Mouse (Mus musculus): Measurements from ENCODE around the gene Glra1. TPM values are rescaled to one million over a fixed set of nuclear protein-coding genes. Genes with fewer than 3 reads are reported as not detected.
"Not testable (repeated sequence)": the region's sequence is repeated elsewhere in the genome, so short reads cannot be mapped to it uniquely, and the experiment has no call there.

Glra1 gene
- polyA plus RNA-seq (2016; fragmentation: Nextera tagmentation; extraction: Ambion mirVana), result not detected in 2 replicates

DNA sequence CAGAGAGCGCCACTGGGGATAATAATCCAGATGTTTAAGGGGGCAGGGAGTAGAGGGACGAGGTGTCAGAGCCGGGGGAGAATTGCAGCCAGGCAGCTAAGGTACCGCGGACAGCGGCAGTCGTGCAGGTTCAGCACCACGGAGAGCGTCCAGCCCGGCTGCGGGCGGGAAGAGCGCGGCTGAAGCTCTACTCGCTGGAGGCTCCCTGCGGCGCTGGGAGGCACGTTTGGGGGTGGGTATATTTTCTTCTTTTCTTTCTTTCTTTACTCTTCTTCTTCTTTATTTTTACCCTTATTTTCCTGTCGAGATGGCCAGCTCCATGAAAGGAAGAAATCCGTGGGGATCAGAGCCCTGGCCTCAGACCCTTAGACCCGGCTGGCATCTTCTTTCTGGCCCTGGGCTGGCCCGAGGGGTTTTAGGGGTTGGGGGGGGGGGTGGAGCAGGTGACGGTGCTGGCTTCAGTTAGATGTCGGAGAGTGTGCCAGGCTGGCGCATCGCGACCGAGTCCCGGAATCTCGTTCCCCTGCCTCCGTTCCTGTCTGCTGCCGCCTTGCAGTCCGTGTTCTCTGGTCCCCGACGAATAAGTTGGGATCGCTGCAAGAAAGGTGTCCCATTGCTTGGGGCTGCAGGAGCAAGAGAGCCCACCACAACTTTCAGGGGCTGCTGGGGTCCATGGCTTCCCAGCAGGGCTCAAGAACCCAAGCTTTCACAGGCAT lies at the start of gene Glra1:
TSS of gene Glra1 (minus strand) at position 391 of the 716 bp plus-strand sequence.
- Histone ChIP-seq H3K27ac (no peak within 1 kb of the TSS), H3K27me3 (replicated peaks) (peaks cover 41% of the 10 kb centered on the region), H3K9ac (no peak within 1 kb of the TSS), H3K4me3 (no peak within 1 kb of the TSS), H3K4me1 (no peaks in the 10 kb centered on the region), H3K4me2 (no peak within 1 kb of the TSS), H3K9me3 (replicated peaks) (no peaks in the 10 kb centered on the region), H3K36me3 (no peaks in the 10 kb centered on the region)
- 3% methylated on average over 36 of the region's 36 CpGs for WGBS (ENCODE audit: insufficient replicate concordance)
- ATAC-seq, result no peak

DNA sequence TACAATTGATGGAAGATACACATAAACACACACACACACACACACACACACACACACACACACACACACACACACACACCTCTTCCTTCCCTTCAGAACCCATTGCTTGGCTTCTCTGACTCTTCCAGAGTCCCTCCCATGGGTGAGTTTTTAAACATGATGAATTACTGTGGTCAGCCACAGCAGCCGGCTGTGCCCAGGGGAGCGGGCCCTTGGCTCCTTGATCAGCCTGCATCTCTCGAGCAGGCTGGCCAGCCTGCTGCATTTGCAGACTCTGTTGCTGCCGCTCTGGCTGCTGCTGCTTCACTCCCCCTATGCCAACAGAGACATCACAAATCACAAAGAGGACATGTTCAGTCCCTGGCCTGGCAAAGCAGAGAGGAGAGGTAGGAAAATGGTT lies 29.0 kb upstream of the Glra1 start:
- Histone ChIP-seq H3K4me2 (no peak overlapping the region), H3K9ac (no peak overlapping the region), H3K4me1 (no peaks in the 10 kb centered on the region), H3K27ac (no peak overlapping the region), H3K36me3 (no peaks in the 10 kb centered on the region), H3K9me3 (replicated peaks) (no peaks in the 10 kb centered on the region), H3K4me3 (no peak overlapping the region), H3K27me3 (replicated peaks) (no peaks in the 10 kb centered on the region)
- 27% methylated on average over 4 of the region's 4 CpGs for WGBS (ENCODE audit: insufficient replicate concordance)
- ATAC-seq, result no peak

DNA sequence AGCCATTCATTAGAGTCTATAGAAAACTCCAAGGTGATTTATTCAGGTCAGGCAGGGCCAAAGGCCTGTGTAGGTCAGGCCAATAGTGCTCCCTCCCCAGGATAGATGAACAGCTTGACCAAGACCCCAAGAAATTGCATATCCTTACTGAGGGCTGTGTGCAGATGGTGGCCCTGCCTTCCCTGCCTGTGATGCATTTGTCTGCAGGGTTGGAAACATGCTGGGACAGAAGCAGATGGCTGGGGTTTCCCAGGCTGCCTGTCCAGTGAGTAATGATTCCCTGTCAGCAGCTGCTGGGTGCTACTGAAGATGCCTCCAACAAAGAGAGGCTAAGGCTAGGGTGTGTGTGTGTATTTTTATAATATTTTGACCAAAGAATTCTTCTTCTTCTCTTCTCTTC lies 25.9 kb upstream of the Glra1 start:
- Histone ChIP-seq H3K9ac (no peak overlapping the region), H3K36me3 (no peaks in the 10 kb centered on the region)

DNA sequence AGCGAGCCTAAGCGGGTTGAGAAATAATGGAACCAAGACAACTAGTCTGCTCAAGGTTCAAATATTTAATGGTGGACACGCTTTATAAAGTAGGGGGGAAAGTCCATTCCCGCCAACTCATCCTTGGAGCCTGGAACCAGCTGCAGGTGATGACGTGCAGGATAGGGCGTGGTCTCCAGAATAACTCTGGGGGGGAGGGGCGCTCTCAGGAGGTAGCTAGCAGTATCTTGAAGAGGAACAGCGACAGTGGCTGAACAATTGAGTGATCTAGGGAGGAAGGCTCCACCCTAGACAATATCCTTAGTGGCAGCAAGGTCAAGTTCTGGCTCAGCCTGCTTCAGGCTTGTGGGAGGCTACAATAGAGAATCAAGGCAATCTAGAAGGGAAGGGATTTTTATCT lies 6.6 kb upstream of the Glra1 start:
- H3K4me1 ChIP-seq; H3K4me2 ChIP-seq; H3K4me3 ChIP-seq; H3K27me3 ChIP-seq (replicated peaks); H3K9ac ChIP-seq; H3K27ac ChIP-seq; H3K36me3 ChIP-seq; H3K9me3 ChIP-seq (replicated peaks); ATAC-seq: not testable (repeated sequence)
- 47% methylated on average over 8 of the region's 8 CpGs for WGBS (ENCODE audit: insufficient replicate concordance)

More for the DNA sequence above, 25.9 kb upstream of the Glra1 start:
- no peaks in the 10 kb centered on the region for H3K4me1 ChIP-seq
- no peak overlapping the region for H3K4me2 ChIP-seq
- no peak overlapping the region for H3K27ac ChIP-seq
- H3K9me3 ChIP-seq (replicated peaks), result no peaks in the 10 kb centered on the region
- H3K27me3 ChIP-seq (replicated peaks), result no peaks in the 10 kb centered on the region
- ATAC-seq, result no peak
- no peak overlapping the region for H3K4me3 ChIP-seq

DNA sequence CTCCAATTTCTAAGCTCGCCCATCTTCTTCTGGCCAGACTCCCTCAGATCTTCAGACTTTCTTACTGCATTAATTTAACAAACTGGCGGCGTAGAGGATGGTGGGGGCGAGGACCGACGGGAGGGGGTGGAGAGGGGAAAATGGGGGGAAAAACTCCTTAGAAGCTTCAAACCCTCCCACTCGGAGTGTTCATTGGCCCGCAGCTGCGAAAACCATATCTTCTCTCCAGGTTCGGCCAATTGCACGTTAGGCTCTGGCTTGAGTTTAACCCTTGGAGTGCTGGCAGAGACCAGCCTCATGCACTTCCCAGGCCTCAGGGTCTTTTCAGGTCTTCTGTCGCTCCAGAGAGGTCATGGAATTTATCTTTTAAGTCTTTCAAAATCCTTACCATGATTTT lies 524 bp upstream of the Glra1 start:
- no peak overlapping the region for H3K9ac ChIP-seq
- no peak overlapping the region for H3K27ac ChIP-seq
- peaks cover 41% of the 10 kb centered on the region for H3K27me3 ChIP-seq (replicated peaks)
- no peak overlapping the region for H3K4me3 ChIP-seq
- no peaks in the 10 kb centered on the region for H3K9me3 ChIP-seq (replicated peaks)
- H3K4me2 ChIP-seq, result no peak overlapping the region
- H3K4me1 ChIP-seq, result no peaks in the 10 kb centered on the region
- no peak for ATAC-seq
- 7% methylated on average over 12 of the region's 12 CpGs for WGBS (ENCODE audit: insufficient replicate concordance)
- no peaks in the 10 kb centered on the region for H3K36me3 ChIP-seq

DNA sequence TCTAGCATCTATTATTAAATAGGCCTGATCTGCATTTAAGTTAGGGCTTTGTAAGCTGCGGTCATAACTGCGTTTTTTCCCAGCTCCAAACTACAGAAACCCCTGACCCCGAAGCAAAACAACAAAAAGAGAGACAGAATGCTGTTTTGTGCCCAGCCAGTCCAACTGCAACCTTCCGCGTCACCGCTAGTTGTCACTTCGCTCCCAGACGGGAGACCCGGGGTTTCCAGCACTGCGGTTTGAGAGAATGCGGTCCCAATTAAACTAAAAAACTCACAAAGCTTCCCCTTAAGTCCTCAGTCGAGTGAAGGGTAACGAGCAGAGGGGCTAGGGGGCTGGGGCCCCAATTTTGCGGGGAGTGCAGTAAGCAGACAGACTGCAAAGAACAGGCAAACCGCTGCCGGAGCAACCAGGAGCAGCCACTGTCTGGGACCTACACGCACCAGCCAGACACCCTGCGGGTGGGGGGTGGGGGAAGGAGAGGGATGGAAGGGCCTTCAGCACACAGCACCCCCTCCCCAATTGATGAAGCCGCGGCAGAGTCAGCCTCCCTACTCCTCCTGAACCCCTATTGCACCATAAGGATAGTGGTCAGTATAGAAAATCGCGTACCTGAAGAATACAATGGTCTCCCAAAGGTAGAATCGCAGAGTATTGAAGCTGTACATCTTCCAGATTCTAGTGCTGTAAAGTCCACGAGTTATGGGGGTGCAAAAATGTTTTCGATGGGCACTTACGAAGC lies 761 bp downstream of the Glra1 start:
- H3K4me3 ChIP-seq, result no peak overlapping the region
- no peak overlapping the region for H3K9ac ChIP-seq

DNA sequence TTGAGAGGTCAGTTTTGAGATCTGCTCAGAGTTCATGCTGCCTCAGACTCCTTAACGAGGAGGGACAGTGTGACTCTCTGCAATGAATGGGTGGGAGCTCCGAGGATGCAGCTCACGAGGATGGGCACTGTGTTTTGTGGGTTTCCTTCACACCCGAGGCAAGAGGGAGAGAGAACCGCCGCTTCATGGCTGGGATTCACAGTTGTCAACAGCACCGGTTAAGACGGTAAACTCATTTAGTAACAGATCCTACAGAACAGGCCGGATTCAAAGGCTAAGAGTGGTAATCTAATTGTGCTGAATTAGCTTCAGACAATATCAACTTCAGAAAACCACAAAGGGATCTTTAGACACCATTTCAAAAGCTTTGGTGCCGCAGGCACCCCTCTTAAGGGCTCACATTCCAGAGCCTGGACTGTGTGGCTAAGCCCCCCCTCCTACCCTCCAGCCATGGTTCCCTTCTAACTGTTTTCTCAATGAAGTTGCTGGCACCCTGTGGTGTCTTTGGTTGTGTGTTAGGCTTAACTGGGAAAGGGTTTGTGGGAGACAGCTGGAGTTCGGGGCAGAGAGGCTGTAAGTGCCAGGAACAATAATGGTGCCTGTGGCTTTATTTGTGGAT lies 6.4 kb downstream of the Glra1 start:
- Histone ChIP-seq H3K9me3 (replicated peaks) (no peaks in the 10 kb centered on the region), H3K9ac (no peak overlapping the region), H3K4me3 (no peak overlapping the region), H3K4me2 (no peak overlapping the region), H3K27me3 (replicated peaks) (peaks cover 6% of the 10 kb centered on the region; the same call in 1 of the 2 replicates), H3K4me1 (no peaks in the 10 kb centered on the region), H3K36me3 (no peaks in the 10 kb centered on the region), H3K27ac (no peak overlapping the region)
- 14% methylated on average over 11 of the region's 11 CpGs for WGBS (ENCODE audit: insufficient replicate concordance)
- ATAC-seq, result no peak

More for the DNA sequence above, 761 bp downstream of the Glra1 start:
- Histone ChIP-seq H3K36me3 (no peaks in the 10 kb centered on the region), H3K27ac (no peak overlapping the region), H3K27me3 (replicated peaks) (peaks cover 41% of the 10 kb centered on the region), H3K9me3 (replicated peaks) (no peaks in the 10 kb centered on the region), H3K4me1 (no peaks in the 10 kb centered on the region), H3K4me2 (no peak overlapping the region)
- 7% methylated on average over 26 of the region's 26 CpGs for WGBS (ENCODE audit: insufficient replicate concordance)
- ATAC-seq, result no peak

DNA sequence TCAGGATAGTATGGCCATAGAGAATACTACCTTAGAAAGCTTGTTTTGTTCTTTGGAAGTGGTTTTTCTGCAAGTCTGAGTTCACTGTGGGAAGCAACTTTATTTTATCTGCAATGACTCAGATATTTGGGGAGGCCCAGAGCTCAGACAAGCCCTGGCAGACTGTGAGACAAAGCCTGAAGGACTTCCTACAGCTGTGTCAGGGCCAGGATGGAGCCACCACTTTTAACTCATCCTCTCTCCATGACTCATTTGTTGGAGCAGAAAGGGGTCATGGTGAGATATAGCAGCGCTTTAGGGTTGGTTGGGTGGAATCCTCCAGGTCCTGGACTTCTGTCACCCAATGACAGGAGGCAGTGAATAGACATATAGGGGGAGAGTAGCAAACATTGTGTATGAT lies 12.3 kb downstream of the Glra1 start:
- Histone ChIP-seq H3K4me3 (no peak overlapping the region), H3K9me3 (replicated peaks) (no peaks in the 10 kb centered on the region), H3K4me2 (no peak overlapping the region), H3K4me1 (no peaks in the 10 kb centered on the region), H3K27me3 (replicated peaks) (no peaks in the 10 kb centered on the region), H3K27ac (no peak overlapping the region), H3K9ac (no peak overlapping the region), H3K36me3 (no peaks in the 10 kb centered on the region)
- WGBS (ENCODE audit: insufficient replicate concordance), result 62% methylated on average over 1 of the region's 1 CpGs
- ATAC-seq, result no peak

DNA sequence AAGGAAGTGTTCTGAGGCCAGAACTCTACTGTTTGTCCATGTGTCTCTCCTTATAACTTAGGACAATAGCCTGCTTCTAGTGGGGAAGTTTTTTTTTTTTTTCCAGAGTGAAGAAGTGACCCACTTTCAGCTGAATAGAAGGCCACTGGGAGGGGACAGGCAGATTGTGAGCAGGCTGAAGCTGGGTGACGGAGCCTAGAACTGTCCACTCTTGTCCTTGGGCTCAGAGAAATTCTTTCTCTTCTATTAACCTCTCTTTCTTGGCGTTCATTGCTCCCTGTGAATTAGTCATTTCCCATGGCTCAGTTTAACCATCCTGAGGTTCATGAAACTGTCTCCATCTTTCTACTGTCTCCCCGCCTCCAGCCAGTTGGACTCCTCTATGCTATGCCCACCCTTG lies 13.6 kb downstream of the Glra1 start:
- 56% methylated on average over 3 of the region's 3 CpGs for WGBS (ENCODE audit: insufficient replicate concordance)
- no peaks in the 10 kb centered on the region for H3K4me1 ChIP-seq
- ATAC-seq, result no peak

DNA sequence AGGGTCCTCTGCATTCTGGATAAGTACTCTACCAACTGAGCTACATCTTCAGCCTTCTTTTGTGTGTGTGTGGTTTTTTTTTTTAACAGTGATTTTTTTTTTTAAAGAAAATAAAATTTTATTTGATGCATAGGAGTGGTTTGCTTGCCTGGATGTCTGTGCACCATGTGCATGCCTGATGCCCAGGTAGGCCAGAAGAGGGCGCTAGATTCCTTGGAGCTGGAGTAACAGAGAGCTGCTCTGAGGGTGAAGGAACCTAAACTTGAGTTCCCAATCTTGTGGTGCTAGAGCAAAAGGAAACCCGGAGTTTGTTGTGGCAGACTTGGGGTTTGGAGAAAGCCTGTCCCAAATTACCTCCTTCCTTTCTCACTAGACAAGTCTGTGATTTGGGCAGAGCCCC lies 16.8 kb downstream of the Glra1 start:
- ATAC-seq, result no peak

More for the DNA sequence above, 13.6 kb downstream of the Glra1 start:
- Histone ChIP-seq H3K27ac (no peak overlapping the region), H3K4me2 (no peak overlapping the region), H3K4me3 (no peak overlapping the region), H3K9ac (no peak overlapping the region), H3K27me3 (replicated peaks) (no peaks in the 10 kb centered on the region), H3K36me3 (no peaks in the 10 kb centered on the region), H3K9me3 (replicated peaks) (no peaks in the 10 kb centered on the region)

DNA sequence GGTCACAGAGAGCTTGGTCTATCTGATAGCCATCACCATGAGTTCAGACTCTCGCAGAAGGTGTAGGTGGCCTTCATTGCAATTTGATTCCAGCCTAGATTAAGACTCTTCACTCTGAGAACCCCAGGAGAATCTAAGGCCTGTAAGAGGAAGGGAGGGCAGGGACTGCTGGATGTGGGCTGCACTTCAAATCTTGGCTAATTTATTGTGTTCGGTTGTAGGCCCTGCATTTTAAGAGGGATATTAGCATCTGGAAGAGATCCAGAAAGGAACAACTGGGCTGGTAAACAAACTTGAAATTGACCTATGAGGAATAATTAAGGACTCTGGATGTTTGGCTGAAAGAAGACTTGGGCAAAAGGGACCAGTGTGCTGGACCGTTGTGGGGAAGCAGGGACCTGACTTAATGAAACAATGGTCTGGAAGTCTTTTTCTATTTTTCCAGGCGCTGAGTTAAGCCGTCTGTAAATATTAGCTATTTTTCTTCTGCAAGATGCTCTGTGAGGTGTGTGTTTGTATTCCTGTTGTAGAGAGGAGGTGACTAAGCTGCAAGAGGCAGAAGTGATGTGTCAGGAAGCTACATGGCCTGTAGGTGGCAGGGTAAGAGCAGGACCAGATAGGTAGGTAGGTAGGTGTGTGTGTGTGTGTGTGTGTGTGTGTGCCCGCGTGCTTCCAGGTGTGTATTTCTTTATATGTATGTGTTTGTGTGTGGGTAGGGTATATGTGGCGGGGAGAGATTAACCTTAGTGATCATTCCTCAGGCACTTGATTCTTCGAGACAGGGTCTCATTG lies 18.4 kb downstream of the Glra1 start:
- Histone ChIP-seq H3K4me2 (no peak overlapping the region), H3K4me1 (no peaks in the 10 kb centered on the region), H3K27ac (no peak overlapping the region), H3K9me3 (replicated peaks) (no peaks in the 10 kb centered on the region), H3K27me3 (replicated peaks) (no peaks in the 10 kb centered on the region), H3K4me3 (no peak overlapping the region), H3K9ac (no peak overlapping the region), H3K36me3 (no peaks in the 10 kb centered on the region)
- WGBS (ENCODE audit: insufficient replicate concordance), result 71% methylated on average over 9 of the region's 9 CpGs
- no peak for ATAC-seq

More for the DNA sequence above, 16.8 kb downstream of the Glra1 start:
- WGBS (ENCODE audit: insufficient replicate concordance), result 33% methylated on average over 2 of the region's 2 CpGs
- H3K27me3 ChIP-seq (replicated peaks), result no peaks in the 10 kb centered on the region
- H3K4me3 ChIP-seq, result no peak overlapping the region
- H3K36me3 ChIP-seq, result no peaks in the 10 kb centered on the region
- H3K4me2 ChIP-seq, result no peak overlapping the region
- H3K4me1 ChIP-seq, result no peaks in the 10 kb centered on the region
- no peak overlapping the region for H3K9ac ChIP-seq
- H3K27ac ChIP-seq, result no peak overlapping the region
- H3K9me3 ChIP-seq (replicated peaks), result no peaks in the 10 kb centered on the region

DNA sequence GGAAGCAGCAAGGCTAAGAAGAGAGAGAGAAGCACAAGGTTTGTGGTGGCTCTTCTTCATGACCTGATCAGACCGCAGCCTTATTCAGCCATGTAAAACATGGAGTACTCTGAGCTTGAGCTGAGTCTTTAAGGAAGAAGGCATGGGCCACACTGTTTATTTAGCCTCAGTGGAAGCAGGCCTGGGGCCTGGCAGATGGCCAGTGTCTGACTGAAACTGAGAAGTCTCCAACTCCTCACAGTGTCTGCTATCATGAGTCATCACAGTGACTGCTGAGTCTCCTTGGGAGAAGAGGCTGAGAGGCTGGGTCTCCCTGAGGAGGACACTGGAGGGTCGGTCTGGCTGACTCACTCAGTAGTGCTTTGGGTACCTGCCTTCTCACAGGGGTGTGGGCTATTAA lies 33.6 kb downstream of the Glra1 start:
- no peaks in the 10 kb centered on the region for H3K27me3 ChIP-seq (replicated peaks)
- ATAC-seq, result no peak
- WGBS (ENCODE audit: insufficient replicate concordance), result 71% methylated on average over 2 of the region's 2 CpGs
- H3K4me1 ChIP-seq, result no peaks in the 10 kb centered on the region
- no peak overlapping the region for H3K4me2 ChIP-seq
- H3K27ac ChIP-seq, result no peak overlapping the region
- H3K9ac ChIP-seq, result no peak overlapping the region
- no peaks in the 10 kb centered on the region for H3K9me3 ChIP-seq (replicated peaks)
- H3K36me3 ChIP-seq, result no peaks in the 10 kb centered on the region
- H3K4me3 ChIP-seq, result no peak overlapping the region
